Comparison of ENCODE assay signal across 9 mouse cellular contexts in the genomic region with DNA sequence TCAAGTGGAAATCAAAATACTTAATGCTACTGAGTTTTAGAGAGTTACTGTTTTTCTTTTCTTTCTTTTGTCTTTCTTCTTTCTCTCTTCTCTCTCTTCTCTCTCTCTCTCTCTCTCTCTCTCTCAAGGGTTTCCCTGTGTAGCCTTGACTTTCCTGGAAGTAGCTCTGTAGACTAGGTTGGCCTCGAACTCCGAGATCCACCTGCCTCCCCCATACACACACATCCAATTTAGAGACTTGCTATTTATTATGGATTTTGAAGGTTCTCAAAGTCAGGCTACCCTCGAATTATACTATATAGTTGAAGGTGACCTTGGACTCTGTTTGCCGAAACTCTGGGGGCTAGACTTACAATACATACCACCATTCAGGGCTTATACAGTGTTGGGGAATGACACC. TPM values are rescaled to one million over a fixed set of nuclear protein-coding genes. Genes with fewer than 3 reads are reported as not detected.
A peak's percentile ranks its signal among the peaks of the same experiment; 100 is the strongest.
DNase-seq lines count a peak whose midpoint lies in the region; ATAC-seq and TF ChIP-seq lines count a peak whose summit lies in the region.
"Had no signal": no experiment of that assay in that cellular context is flagged by ENCODE, and none has a peak within 500 bp of the region (broad histone marks: within the 10 kb centered on the region; RNA-seq: fewer than 3 reads in every experiment).

No protein-coding gene starts in this region.

- H3K27me3 ChIP-seq in heart, embryonic 15.5 days, result no peaks in the 10 kb centered on the region
- no peaks in the 10 kb centered on the region for H3K27me3 ChIP-seq in hindbrain, embryonic 13.5 days
- H3K27me3 ChIP-seq in midbrain, embryonic 13.5 days, result no peaks in the 10 kb centered on the region

- H3K36me3 ChIP-seq in heart, embryonic 15.5 days, result no peaks in the 10 kb centered on the region
- peaks cover 7% of the 10 kb centered on the region; the same call in 1 of the 2 replicates for H3K36me3 ChIP-seq in hindbrain, embryonic 13.5 days
- 0 out of 2 replicates have a peak, but pooled peaks cover 5% of the 10 kb centered on the region for H3K36me3 ChIP-seq in midbrain, embryonic 13.5 days

- no peak for TF ChIP-seq CTCF in bone marrow, adult 2 months (IDR thresholded peaks at IDR 0.05; ENCODE audit: control insufficient read depth, insufficient read depth, low read length)

- H3K27ac ChIP-seq in heart, embryonic 15.5 days, result peak overlapping the region; percentile 97; the same call in 1 of the 2 replicates
- no peak overlapping the region for H3K27ac ChIP-seq in bone marrow, adult 2 months (ENCODE audit: control insufficient read depth, insufficient read depth, low read depth, low read length, poor library complexity)
- no peak overlapping the region for H3K27ac ChIP-seq in hindbrain, embryonic 13.5 days
- no peak overlapping the region for H3K27ac ChIP-seq in midbrain, embryonic 13.5 days

- H3K4me1 ChIP-seq in heart, embryonic 15.5 days (replicated peaks), result peaks cover 11% of the 10 kb centered on the region
- H3K4me1 ChIP-seq in bone marrow, adult 2 months (ENCODE audit: control insufficient read depth, insufficient read depth, low read length), result peaks cover 2% of the 10 kb centered on the region; the same call in 1 of the 2 replicates
- peaks cover 23% of the 10 kb centered on the region for H3K4me1 ChIP-seq in hindbrain, embryonic 13.5 days (replicated peaks)
- peaks cover 37% of the 10 kb centered on the region for H3K4me1 ChIP-seq in midbrain, embryonic 13.5 days (replicated peaks)

- intact Hi-C loops in heart, postnatal 36 days (cut with DNase I), result loop anchor here (5.0 kb wide), 1 partner anchor 105 kb away; a partner anchor contains a TSS
- intact Hi-C loops in left cerebral cortex, postnatal 36 days (cut with DNase I), result no loop called here

- TF ChIP-seq POLR2A in bone marrow, adult 2 months (IDR thresholded peaks at IDR 0.05; ENCODE audit: borderline replicate concordance, control insufficient read depth, low read depth, low read length), result no peak

- peak overlapping the region; percentile 85 for H3K4me3 ChIP-seq in heart, embryonic 15.5 days
- H3K4me3 ChIP-seq in bone marrow, adult 2 months (replicated peaks; ENCODE audit: control insufficient read depth, low read depth, low read length), result peak overlapping the region; percentile 42
- H3K4me3 ChIP-seq in hindbrain, embryonic 13.5 days, result peak overlapping the region; percentile 93
- H3K4me3 ChIP-seq in midbrain, embryonic 13.5 days (replicated peaks), result peak overlapping the region; percentile 98

- H3K9me3 ChIP-seq in heart, embryonic 15.5 days (replicated peaks), result no peaks in the 10 kb centered on the region
- no peaks in the 10 kb centered on the region for H3K9me3 ChIP-seq in hindbrain, embryonic 13.5 days
- H3K9me3 ChIP-seq in midbrain, embryonic 13.5 days, result no peaks in the 10 kb centered on the region

- 41% methylated on average over 4 of the region's 4 CpGs for WGBS in heart, embryonic 15.5 days
- WGBS in bone marrow, adult 2 months, result 51% methylated on average over 4 of the region's 4 CpGs
- WGBS in hindbrain, embryonic 13.5 days, result 79% methylated on average over 4 of the region's 4 CpGs
- 72% methylated on average over 4 of the region's 4 CpGs for WGBS in midbrain, embryonic 13.5 days

- peak overlapping the region; percentile 67 for H3K4me2 ChIP-seq in heart, embryonic 15.5 days
- peak overlapping the region; percentile 74 for H3K4me2 ChIP-seq in hindbrain, embryonic 13.5 days
- H3K4me2 ChIP-seq in midbrain, embryonic 13.5 days (replicated peaks), result peak overlapping the region; percentile 63

- no peak for ATAC-seq in heart, embryonic 15.5 days (replicated peaks; ENCODE audit: insufficient number of reproducible peaks, insufficient read depth, low FRiP score, low read depth)
- ATAC-seq in hindbrain, embryonic 13.5 days (ENCODE audit: low FRiP score), result no peak
- ATAC-seq in midbrain, embryonic 13.5 days, result no peak

- peak overlapping the region; percentile 91 for H3K9ac ChIP-seq in heart, embryonic 15.5 days
- H3K9ac ChIP-seq in hindbrain, embryonic 13.5 days, result peak overlapping the region; percentile 98
- peak overlapping the region; percentile 99 for H3K9ac ChIP-seq in midbrain, embryonic 13.5 days (replicated peaks)

- DNase-seq in heart, postnatal 36 days, result no peak
- DNase-seq in gastrocnemius, adult 8-10 months (ENCODE audit: low spot score in 2 of 2), result no peak
- no peak for DNase-seq in left cerebral cortex, postnatal 36 days (ENCODE audit: low spot score in 2 of 2)
- DNase-seq in adipocyte (ENCODE audit: low spot score), result no peak
- DNase-seq: thymus, postnatal 36 days had no signal

RNA-seq across cellular contexts. Expression of a gene that starts 1.3 kb away (rescaled TPM):
- 105 and 109 TPM in 2 replicates for polyA plus RNA-seq in heart, embryonic 15.5 days (2015; fragmentation: Nextera tagmentation; extraction: Ambion mirVana)
- 10 to 100 TPM; 30.3 to 35.4 TPM for total RNA-seq in heart, postnatal 36 days (2021)
- 15.2 and 20.8 TPM in 2 replicates for polyA plus RNA-seq in bone marrow, adult 2 months (2011; ENCODE audit: insufficient read depth, insufficient read length, low replicate concordance, missing spikeins)
- 190 and 200 TPM in 2 replicates for polyA plus RNA-seq in hindbrain, embryonic 13.5 days (2015; fragmentation: Nextera tagmentation; extraction: Ambion mirVana)
- 189 and 208 TPM in 2 replicates for polyA plus RNA-seq in midbrain, embryonic 13.5 days (2015; fragmentation: Nextera tagmentation; extraction: Ambion mirVana)
- total RNA-seq in gastrocnemius, adult 8-10 months (2022), result 10 to 100 TPM; 33.1 to 39.3 (median 37.1) TPM
- total RNA-seq in left cerebral cortex, postnatal 36 days (2021), result 10 to 100 TPM; 51.0 to 54.8 TPM

RNA-seq across cellular contexts. Expression of a gene that starts 44.3 kb away (rescaled TPM):
- polyA plus RNA-seq in heart, embryonic 15.5 days (2015; fragmentation: Nextera tagmentation; extraction: Ambion mirVana), result 417 and 450 TPM in 2 replicates
- total RNA-seq in heart, postnatal 36 days (2021), result 100 to 1,000 TPM; 382 to 415 TPM
- 92.8 and 131 TPM in 2 replicates for polyA plus RNA-seq in bone marrow, adult 2 months (2011; ENCODE audit: insufficient read depth, insufficient read length, low replicate concordance, missing spikeins)
- polyA plus RNA-seq in hindbrain, embryonic 13.5 days (2015; fragmentation: Nextera tagmentation; extraction: Ambion mirVana), result 287 and 288 TPM in 2 replicates
- 295 and 300 TPM in 2 replicates for polyA plus RNA-seq in midbrain, embryonic 13.5 days (2015; fragmentation: Nextera tagmentation; extraction: Ambion mirVana)
- total RNA-seq in gastrocnemius, adult 8-10 months (2022), result 100 to 1,000 TPM; 158 to 189 (median 168) TPM
- 100 to 1,000 TPM; 150 to 161 TPM for total RNA-seq in left cerebral cortex, postnatal 36 days (2021)

RNA-seq across cellular contexts. Expression of a gene that starts 44.4 kb away (rescaled TPM):
- 254 and 359 TPM in 2 replicates for polyA plus RNA-seq in heart, embryonic 15.5 days (2015; fragmentation: Nextera tagmentation; extraction: Ambion mirVana)
- 100 to 1,000 TPM; 167 to 177 TPM for total RNA-seq in heart, postnatal 36 days (2021)
- polyA plus RNA-seq in bone marrow, adult 2 months (2011; ENCODE audit: insufficient read depth, insufficient read length, low replicate concordance, missing spikeins), result 116 and 218 TPM in 2 replicates
- polyA plus RNA-seq in hindbrain, embryonic 13.5 days (2015; fragmentation: Nextera tagmentation; extraction: Ambion mirVana), result 265 and 290 TPM in 2 replicates
- polyA plus RNA-seq in midbrain, embryonic 13.5 days (2015; fragmentation: Nextera tagmentation; extraction: Ambion mirVana), result 294 and 301 TPM in 2 replicates
- total RNA-seq in gastrocnemius, adult 8-10 months (2022), result 100 to 1,000 TPM in 2 of 4 experiments, 10 to 100 TPM in 2; 83.2 to 102 (median 92.9) TPM
- 10 to 100 TPM; 81.2 to 91.0 TPM for total RNA-seq in left cerebral cortex, postnatal 36 days (2021)

Comparison
In these comparisons a context has a peak if more than half of its experiments do, and no peak if none do; other contexts are left out.
1. H3K4me3 ChIP-seq: peak in every context shown above with its lines; median percentile 98 in midbrain, embryonic 13.5 days; 93 in hindbrain, embryonic 13.5 days; 85 in heart, embryonic 15.5 days; 42 in bone marrow, adult 2 months.